Mouse (Mus musculus) lung, embryonic 16.5 days (tissue): ENCODE measurements around the gene Man1b1. TPM values are rescaled to one million over a fixed set of nuclear protein-coding genes. Genes with fewer than 3 reads are reported as not detected.

ENCODE experiments used
- ATAC-seq: fragments of 200-750 bp; cut with Nextera tagmentation; 2 replicates; pipeline ENCODE4 v1.8.0; 2017; ENCODE audit warnings: low read depth, mild to moderate bottlenecking, moderate library complexity
- H3K27ac ChIP-seq: fragments of 300-500 bp; sonication (generic); 2 replicates; pipeline ENCODE4 v1.5.1; 2014; ENCODE audit warnings: mild to moderate bottlenecking, control low read depth, low read length
- H3K27me3 ChIP-seq: fragments of 300-500 bp; sonication (generic); 2 replicates; pipeline ENCODE4 v1.6.1; 2014; ENCODE audit warnings: low read depth, low read length, mixed read lengths; ENCODE audit not compliant: control insufficient read depth, insufficient read depth
- H3K36me3 ChIP-seq: fragments of 300-500 bp; sonication (generic); 2 replicates; pipeline ENCODE4 v1.6.1; 2014; ENCODE audit warnings: low read length; ENCODE audit not compliant: control insufficient read depth, insufficient read depth
- H3K4me1 ChIP-seq: fragments of 300-500 bp; sonication (generic); replicated peaks from 2 replicates; pipeline ENCODE4 v1.6.1; 2014; ENCODE audit warnings: low read length, mixed read lengths; ENCODE audit not compliant: control insufficient read depth, insufficient read depth
- H3K4me2 ChIP-seq: fragments of 300-500 bp; sonication (generic); 2 replicates; pipeline ENCODE4 v1.6.1; 2014; ENCODE audit warnings: low read depth, low read length, control low read depth
- H3K4me3 ChIP-seq: fragments of 300-500 bp; sonication (generic); 2 replicates; pipeline ENCODE4 v1.5.1; 2014; ENCODE audit warnings: mild to moderate bottlenecking, low read length, control low read depth
- H3K9ac ChIP-seq: fragments of 300-500 bp; sonication (generic); 2 replicates; pipeline ENCODE4 v1.6.1; 2014; ENCODE audit warnings: low read length, control low read depth
- H3K9me3 ChIP-seq: fragments of 300-500 bp; sonication (generic); 2 replicates; pipeline ENCODE4 v1.6.1; 2016; ENCODE audit warnings: low read length; ENCODE audit not compliant: control insufficient read depth
- WGBS: fragments of 180-500 bp; shearing (Covaris S2); extraction: QIAGEN DNeasy Blood & Tissue Kit; methylation state at CpG from one replicate; pipeline ENCODE4 v1.1.7; 2014; 5-methylcytosine and 5-hydroxymethylcytosine counted together
- polyA plus RNA-seq: library from polyadenylated mRNA; unstranded; fragments of >200 nt; fragmentation: Nextera tagmentation; extraction: Ambion mirVana; gene quantifications from 2 replicates; pipeline ENCODE4 v1.2.1, GENCODE M21; 2015

Gene Man1b1
- polyA plus RNA-seq, 1 experiment from 2014 or later: 57.4 TPM

- no peak for ATAC-seq
- H3K9me3 ChIP-seq: no peaks in the 10 kb centered on the region
- H3K4me2 ChIP-seq: peak overlapping the region; percentile 47
- peaks cover 1% of the 10 kb centered on the region for H3K36me3 ChIP-seq
- H3K4me3 ChIP-seq: peak overlapping the region; percentile 42
- no peak overlapping the region for H3K27ac ChIP-seq
- peaks cover 46% of the 10 kb centered on the region for H3K27me3 ChIP-seq
- WGBS: 2% methylated on average over 18 of the region's 18 CpGs
- peak overlapping the region; percentile 24; the same call in 1 of the 2 replicates for H3K9ac ChIP-seq
- H3K4me1 ChIP-seq: peaks cover 29% of the 10 kb centered on the region
Observed at GRCm38 (mm10) chr2:25290816-25291130, 41.4 kb upstream of the Man1b1 start.

GRCm38 (mm10) chr2:25291184-25292053 lies 40.7 kb upstream of the Man1b1 start:
- Histone ChIP-seq H3K27me3 (peaks cover 50% of the 10 kb centered on the region), H3K9ac (peak overlapping the region; percentile 60), H3K27ac (no peak overlapping the region), H3K36me3 (no peaks in the 10 kb centered on the region), H3K9me3 (no peaks in the 10 kb centered on the region), H3K4me1 (peaks cover 24% of the 10 kb centered on the region), H3K4me2 (peak overlapping the region; percentile 57), H3K4me3 (peak overlapping the region; percentile 42)
- ATAC-seq: no peak
- WGBS: 10% methylated on average over 32 of the region's 32 CpGs

- Histone ChIP-seq H3K9me3 (no peaks in the 10 kb centered on the region), H3K36me3 (no peaks in the 10 kb centered on the region), H3K27ac (no peak overlapping the region), H3K27me3 (peaks cover 50% of the 10 kb centered on the region), H3K9ac (peak overlapping the region; percentile 60), H3K4me1 (peaks cover 18% of the 10 kb centered on the region), H3K4me3 (peak overlapping the region; percentile 42), H3K4me2 (peak overlapping the region; percentile 57)
- ATAC-seq: peak; percentile 39
- WGBS: 7% methylated on average over 37 of the region's 43 CpGs
Observed at GRCm38 (mm10) chr2:25292054-25292544, 40.0 kb upstream of the Man1b1 start.

GRCm38 (mm10) chr2:25292856-25293255 lies 39.3 kb upstream of the Man1b1 start:
- ATAC-seq: 0 out of 2 replicates have a peak, but pooled peaks have one; percentile 15
- H3K4me2 ChIP-seq: no peak overlapping the region
- no peaks in the 10 kb centered on the region for H3K9me3 ChIP-seq
- H3K4me3 ChIP-seq: no peak overlapping the region
- H3K9ac ChIP-seq: no peak overlapping the region
- no peak overlapping the region for H3K27ac ChIP-seq
- 0% methylated on average over 1 of the region's 1 CpGs for WGBS
- H3K36me3 ChIP-seq: no peaks in the 10 kb centered on the region
- peaks cover 50% of the 10 kb centered on the region for H3K27me3 ChIP-seq
- H3K4me1 ChIP-seq: peaks cover 15% of the 10 kb centered on the region; the same call in 1 of the 2 replicates

- no peak overlapping the region for H3K27ac ChIP-seq
- H3K4me3 ChIP-seq: no peak overlapping the region
- WGBS: 65% methylated on average over 9 of the region's 9 CpGs
- no peaks in the 10 kb centered on the region for H3K9me3 ChIP-seq
- H3K9ac ChIP-seq: no peak overlapping the region
- peaks cover 15% of the 10 kb centered on the region; the same call in 1 of the 2 replicates for H3K4me1 ChIP-seq
- H3K4me2 ChIP-seq: no peak overlapping the region
- H3K36me3 ChIP-seq: no peaks in the 10 kb centered on the region
- ATAC-seq: no peak
- H3K27me3 ChIP-seq: peaks cover 47% of the 10 kb centered on the region
Observed at GRCm38 (mm10) chr2:25293706-25294105, 38.4 kb upstream of the Man1b1 start.

GRCm38 (mm10) chr2:25297093-25297492 lies 35.0 kb upstream of the Man1b1 start:
- Histone ChIP-seq H3K36me3 (no peaks in the 10 kb centered on the region), H3K4me1 (peaks cover 6% of the 10 kb centered on the region; the same call in 1 of the 2 replicates), H3K4me3 (no peak overlapping the region), H3K27ac (no peak overlapping the region), H3K9me3 (no peaks in the 10 kb centered on the region), H3K27me3 (peaks cover 14% of the 10 kb centered on the region), H3K9ac (no peak overlapping the region), H3K4me2 (no peak overlapping the region)
- no peak for ATAC-seq
- 77% methylated on average over 8 of the region's 8 CpGs for WGBS

GRCm38 (mm10) chr2:25298046-25298445 lies 34.1 kb upstream of the Man1b1 start:
- H3K27me3 ChIP-seq: peaks cover 6% of the 10 kb centered on the region; the same call in 1 of the 2 replicates
- no peaks in the 10 kb centered on the region for H3K36me3 ChIP-seq
- ATAC-seq: no peak
- 71% methylated on average over 10 of the region's 10 CpGs for WGBS
- H3K4me3 ChIP-seq: no peak overlapping the region
- no peak overlapping the region for H3K4me2 ChIP-seq
- no peaks in the 10 kb centered on the region for H3K4me1 ChIP-seq
- H3K9ac ChIP-seq: no peak overlapping the region
- no peak overlapping the region for H3K27ac ChIP-seq
- H3K9me3 ChIP-seq: no peaks in the 10 kb centered on the region

- Histone ChIP-seq H3K9ac (no peak overlapping the region), H3K4me2 (no peak overlapping the region), H3K4me3 (no peak overlapping the region), H3K9me3 (no peaks in the 10 kb centered on the region), H3K27ac (no peak overlapping the region), H3K4me1 (peaks cover 3% of the 10 kb centered on the region; the same call in 1 of the 2 replicates), H3K27me3 (peaks cover 11% of the 10 kb centered on the region; the same call in 1 of the 2 replicates), H3K36me3 (no peaks in the 10 kb centered on the region)
- WGBS: 53% methylated on average over 3 of the region's 3 CpGs
- no peak for ATAC-seq
Observed at GRCm38 (mm10) chr2:25303452-25303851, 28.7 kb upstream of the Man1b1 start.

- H3K27me3 ChIP-seq: peaks cover 11% of the 10 kb centered on the region; the same call in 1 of the 2 replicates
- H3K9me3 ChIP-seq: no peaks in the 10 kb centered on the region
- no peak for ATAC-seq
- peaks cover 3% of the 10 kb centered on the region; the same call in 1 of the 2 replicates for H3K4me1 ChIP-seq
- no peak overlapping the region for H3K27ac ChIP-seq
- WGBS: 66% methylated on average over 7 of the region's 7 CpGs
- no peaks in the 10 kb centered on the region for H3K36me3 ChIP-seq
- H3K4me3 ChIP-seq: no peak overlapping the region; the same call in 1 of the 2 replicates
- no peak overlapping the region for H3K4me2 ChIP-seq
- H3K9ac ChIP-seq: no peak overlapping the region
Observed at GRCm38 (mm10) chr2:25303931-25304656, 28.0 kb upstream of the Man1b1 start.
